Mouse (Mus musculus): Measurements from ENCODE around the gene Klra7. TPM values are rescaled to one million over a fixed set of nuclear protein-coding genes. Genes with fewer than 3 reads are reported as not detected.

Gene Klra7
- total RNA-seq (2023) = 0.73 TPM

GRCm38 (mm10) chr6:130233222-130233621, at the start of gene Klra7:
Gene Klra7 (minus strand): TSS chr6:130233322.

GRCm38 (mm10) chr6:130281828-130282227, 48.7 kb upstream of the Klra7 start, which contains the start of gene Klra10:
Gene Klra10 (minus strand): TSS chr6:130281928.

GRCm38 (mm10) chr6:130193012-130193411, 40.1 kb downstream of the Klra7 start, which contains the start of gene Klra9:
Gene Klra9 (minus strand): TSS chr6:130193112.

Other genes starting within 250 kb of the Klra7 start
- not detected for gene Klra6, start 206.4 kb downstream of the Klra7 start, total RNA-seq (2023)
- gene Klra4, start 166.1 kb downstream of the Klra7 start, total RNA-seq (2023) = 0.43 TPM
- 1.8 TPM for gene Klra8, start 103.4 kb downstream of the Klra7 start, total RNA-seq (2023)
- gene Klra9, start 40.2 kb downstream of the Klra7 start, total RNA-seq (2023) = not detected
- gene Klra10, start 48.6 kb upstream of the Klra7 start, total RNA-seq (2023) = not detected
- gene Klra3, start 104.3 kb upstream of the Klra7 start, total RNA-seq (2023) = not detected
- 0.52 TPM for gene Klra1, start 153.6 kb upstream of the Klra7 start, total RNA-seq (2023)